Mouse (Mus musculus) adrenal gland, postnatal 14 days (tissue): ENCODE measurements around the gene Gss. TPM values are rescaled to one million over a fixed set of nuclear protein-coding genes. Genes with fewer than 3 reads are reported as not detected.

Source experiments
- DNase-seq: peaks from one replicate; pipeline ENCODE4 v3.0.0; 2021; ENCODE audit warnings: mixed read lengths
- long read RNA-seq, 2 experiments: library from polyadenylated mRNA; stranded (forward); transcript quantifications; one replicate each; pipeline ENCODE4 v2.0.0; 2021
- total RNA-seq: library from RNA; stranded (reverse); gene quantifications from 2 replicates; pipeline ENCODE4 v1.2.3, GENCODE M21; 2021

Gene Gss
- total RNA-seq = 46.6 and 48.4 TPM in 2 replicates
- long read RNA-seq, experiment 1, transcript Gss-201 (13 exons, 1,963 nt) = major isoform, 85 of 101 reads
- long read RNA-seq, experiment 1, partial matches to known transcripts = 11 of 101 reads
- long read RNA-seq, experiment 1, other reads (novel, unspliced or antisense) = 5 of 101 reads
- long read RNA-seq, experiment 2, transcript Gss-201 (13 exons, 1,963 nt) = major isoform, 52 of 61 reads
- long read RNA-seq, experiment 2, partial matches to known transcripts = 2 of 61 reads
- long read RNA-seq, experiment 2, other reads (novel, unspliced or antisense) = 5 of 61 reads

DNA sequence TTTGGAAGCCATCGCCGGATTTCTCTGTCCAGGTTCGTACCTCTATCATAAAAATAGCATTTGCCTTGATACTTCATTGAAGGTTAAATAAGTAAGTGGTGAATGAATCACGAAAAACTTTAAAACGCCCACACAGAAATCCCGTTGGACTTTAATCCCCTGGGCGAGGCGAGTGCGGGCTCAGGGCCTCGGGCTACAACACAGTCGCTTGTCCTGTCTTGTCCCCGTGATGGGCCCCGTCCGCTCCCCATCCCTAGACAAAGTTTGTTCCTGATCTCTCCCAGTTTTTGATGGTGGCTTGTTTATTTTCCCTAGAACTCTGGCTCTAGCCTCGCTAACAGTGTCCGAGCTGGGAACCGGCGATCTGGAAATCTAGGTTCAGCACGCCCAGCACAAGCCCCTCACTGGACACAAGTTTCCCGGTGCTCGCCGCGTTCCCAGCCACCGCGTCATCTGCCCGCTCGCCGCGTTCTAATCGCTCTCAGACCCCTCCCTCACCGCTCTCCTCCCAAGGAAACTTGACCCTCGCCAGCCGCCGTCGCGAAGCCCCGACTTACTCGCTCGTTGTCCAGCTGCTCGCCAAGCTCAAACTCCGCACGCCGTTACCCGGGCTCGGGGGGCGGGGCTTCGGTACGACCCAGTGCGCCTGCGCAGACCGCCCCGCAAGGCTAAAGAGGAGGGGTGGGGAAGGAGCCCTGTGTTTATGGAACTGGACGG is at the start of gene Gss:
Gene Gss (minus strand): TSS at position 674 of the 717 bp plus-strand sequence.
- DNase-seq = peak; percentile 100

- no peak for DNase-seq
Measured at GRCm38 (mm10) chr2:155641540-155642472, 49.2 kb upstream of the Gss start.

GRCm38 (mm10) chr2:155640656-155641055 is 48.0 kb upstream of the Gss start:
- peak; percentile 27 for DNase-seq

DNA sequence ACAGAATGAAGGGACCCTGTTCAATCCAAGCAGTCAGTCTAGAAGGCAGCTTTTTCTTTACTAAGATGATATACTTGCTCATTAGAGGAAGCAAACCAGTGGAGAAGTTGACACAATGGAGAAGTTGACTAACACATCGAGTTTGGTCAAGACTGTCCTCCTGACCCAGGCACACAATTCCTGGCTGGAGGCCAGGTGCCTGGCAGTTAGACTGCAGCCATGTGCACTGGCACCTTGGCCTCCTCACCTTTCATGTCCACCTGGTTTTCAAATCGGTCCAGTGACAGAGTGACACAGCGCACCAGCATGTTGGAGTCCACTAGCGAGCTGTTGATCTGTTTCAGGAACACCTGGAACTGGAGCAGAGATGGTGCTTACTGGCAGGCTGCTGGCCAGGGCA is 44.8 kb upstream of the Gss start:
- DNase-seq = peak; percentile 16

- peak; percentile 7 for DNase-seq
Measured at GRCm38 (mm10) chr2:155636881-155637280, 44.3 kb upstream of the Gss start.

DNA sequence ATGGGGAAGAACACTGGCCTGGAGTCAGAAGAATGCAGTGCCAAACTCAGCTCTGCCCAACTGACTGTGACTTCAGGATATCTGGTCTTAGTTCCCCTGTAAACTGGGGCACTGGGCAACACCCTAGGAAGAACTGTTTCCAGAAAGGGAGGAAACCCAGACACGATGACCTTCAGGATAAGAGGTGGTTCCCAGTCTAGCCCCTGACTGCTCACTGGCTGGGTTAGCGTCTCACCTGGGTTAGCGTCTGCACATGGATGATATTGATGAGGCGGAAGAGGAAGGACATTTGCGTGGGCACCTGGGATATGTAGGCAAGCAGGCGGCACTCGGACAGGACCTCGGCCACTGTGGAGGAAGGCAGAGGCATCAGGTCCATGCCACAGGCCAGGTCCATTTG is 43.4 kb upstream of the Gss start:
- DNase-seq = no peak

DNA sequence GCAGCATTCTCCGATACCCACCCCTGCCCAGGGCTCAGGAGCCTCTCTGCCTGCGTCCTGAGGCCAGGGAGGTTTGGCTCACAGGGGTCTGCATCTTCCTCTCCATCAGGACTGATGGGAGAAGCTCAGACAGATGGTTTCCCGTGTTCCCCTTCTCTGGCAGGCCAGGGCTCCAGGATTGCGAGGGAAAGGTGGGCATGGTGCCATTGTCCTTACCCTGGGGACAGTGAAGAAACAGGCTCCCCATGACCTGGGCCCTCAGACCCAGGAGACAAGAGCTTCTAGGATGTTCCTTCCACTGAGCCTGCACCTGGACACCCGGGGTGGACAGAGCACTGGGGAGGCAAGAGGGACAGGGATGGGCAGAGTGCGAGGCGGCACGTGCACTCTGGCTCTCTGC is 42.0 kb upstream of the Gss start:
- peak; percentile 74 for DNase-seq

- DNase-seq = no peak
Measured at GRCm38 (mm10) chr2:155633731-155634130, 41.1 kb upstream of the Gss start.

- DNase-seq = no peak
Measured at GRCm38 (mm10) chr2:155633121-155633520, 40.5 kb upstream of the Gss start.

- DNase-seq = no peak
Measured at GRCm38 (mm10) chr2:155632138-155632936, 39.7 kb upstream of the Gss start.

DNA sequence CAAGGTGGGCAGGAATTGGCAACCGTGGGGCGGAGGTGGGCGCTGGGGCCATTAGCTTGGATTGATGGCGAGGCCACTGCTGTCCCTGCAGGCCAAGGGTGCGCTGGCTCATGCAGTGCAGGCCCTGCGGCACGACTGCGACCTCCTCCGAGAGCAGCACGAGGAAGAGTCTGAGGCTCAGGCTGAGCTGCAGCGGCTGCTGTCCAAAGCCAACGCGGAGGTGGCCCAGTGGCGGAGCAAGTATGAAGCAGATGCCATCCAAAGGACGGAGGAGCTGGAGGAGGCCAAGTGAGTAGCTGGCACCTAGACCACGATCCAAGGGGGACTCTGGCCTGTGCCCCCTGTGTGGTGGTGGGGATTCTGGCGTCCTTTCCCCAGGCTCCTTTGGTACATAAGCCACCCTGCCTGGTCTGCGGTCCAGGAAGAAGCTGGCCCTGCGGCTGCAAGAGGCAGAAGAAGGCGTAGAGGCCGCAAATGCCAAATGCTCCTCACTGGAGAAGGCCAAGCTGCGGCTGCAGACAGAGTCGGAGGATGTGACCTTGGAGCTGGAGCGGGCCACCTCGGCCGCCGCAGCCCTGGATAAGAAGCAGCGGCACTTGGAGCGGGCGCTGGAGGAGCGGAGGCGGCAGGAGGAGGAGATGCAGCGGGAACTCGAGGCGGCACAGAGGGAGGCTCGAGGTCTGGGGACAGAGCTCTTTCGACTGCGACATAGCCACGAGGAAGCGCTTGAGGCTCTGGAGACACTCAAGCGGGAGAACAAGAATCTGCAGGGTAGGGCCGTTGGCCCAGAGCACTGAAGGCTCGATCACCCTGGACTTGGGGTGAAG is 38.2 kb upstream of the Gss start:
- DNase-seq = peak; percentile 69

DNA sequence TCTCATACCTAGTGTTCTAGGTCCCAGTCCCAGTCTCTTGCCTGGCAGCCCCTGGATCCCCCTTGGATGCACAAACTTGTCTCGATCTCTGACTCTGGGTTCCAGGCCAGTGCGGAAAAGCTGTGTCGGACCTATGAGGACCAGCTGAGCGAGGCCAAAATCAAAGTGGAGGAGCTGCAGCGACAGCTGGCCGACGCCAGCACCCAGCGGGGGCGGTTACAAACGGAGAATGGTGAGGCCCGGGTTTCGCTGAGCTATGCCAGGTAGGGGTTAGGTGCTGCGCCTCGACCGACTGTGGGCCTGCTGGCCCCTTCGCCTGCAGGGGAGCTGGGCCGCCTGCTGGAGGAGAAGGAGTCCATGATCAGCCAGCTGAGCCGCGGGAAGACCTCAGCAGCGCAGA is 37.5 kb upstream of the Gss start:
- DNase-seq = no peak

DNA sequence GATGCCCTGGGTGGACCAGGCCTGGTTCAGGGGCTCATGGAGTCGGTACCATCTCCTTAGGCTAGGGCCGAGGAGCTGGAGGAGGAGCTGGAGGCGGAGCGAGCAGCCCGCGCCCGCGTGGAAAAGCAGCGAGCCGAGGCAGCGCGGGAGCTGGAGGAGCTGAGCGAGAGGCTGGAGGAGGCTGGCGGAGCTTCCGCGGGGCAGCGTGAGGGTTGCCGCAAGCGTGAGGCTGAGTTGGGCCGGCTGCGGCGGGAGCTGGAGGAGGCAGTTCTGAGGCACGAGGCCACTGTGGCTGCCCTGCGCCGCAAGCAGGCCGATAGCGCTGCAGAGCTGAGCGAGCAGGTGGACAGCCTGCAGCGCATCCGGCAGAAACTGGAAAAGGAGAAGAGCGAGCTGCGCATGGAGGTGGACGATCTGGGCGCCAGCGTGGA is 36.6 kb upstream of the Gss start:
- DNase-seq = peak; percentile 67

- no peak for DNase-seq
Measured at GRCm38 (mm10) chr2:155628519-155628918, 35.9 kb upstream of the Gss start.

DNA sequence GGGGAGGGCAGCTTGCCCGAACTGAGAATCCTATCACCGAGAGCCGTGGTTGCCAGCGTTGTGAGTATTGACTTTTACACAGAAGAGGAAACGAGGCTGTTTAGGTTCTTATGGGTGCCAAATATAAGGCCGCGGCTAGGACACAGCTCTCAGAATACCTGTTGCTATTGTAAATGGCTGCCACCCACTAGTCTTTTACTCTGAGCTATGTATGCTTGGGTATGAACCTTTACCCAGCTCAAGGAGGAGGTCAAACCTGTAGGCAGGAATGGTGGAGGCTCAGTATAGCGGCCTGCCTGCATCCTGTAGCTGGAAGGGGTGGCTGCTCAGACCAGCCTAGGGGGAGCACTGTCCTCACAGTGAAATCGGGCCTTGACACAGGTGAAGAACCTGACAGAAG is 35.5 kb upstream of the Gss start:
- no peak for DNase-seq

DNA sequence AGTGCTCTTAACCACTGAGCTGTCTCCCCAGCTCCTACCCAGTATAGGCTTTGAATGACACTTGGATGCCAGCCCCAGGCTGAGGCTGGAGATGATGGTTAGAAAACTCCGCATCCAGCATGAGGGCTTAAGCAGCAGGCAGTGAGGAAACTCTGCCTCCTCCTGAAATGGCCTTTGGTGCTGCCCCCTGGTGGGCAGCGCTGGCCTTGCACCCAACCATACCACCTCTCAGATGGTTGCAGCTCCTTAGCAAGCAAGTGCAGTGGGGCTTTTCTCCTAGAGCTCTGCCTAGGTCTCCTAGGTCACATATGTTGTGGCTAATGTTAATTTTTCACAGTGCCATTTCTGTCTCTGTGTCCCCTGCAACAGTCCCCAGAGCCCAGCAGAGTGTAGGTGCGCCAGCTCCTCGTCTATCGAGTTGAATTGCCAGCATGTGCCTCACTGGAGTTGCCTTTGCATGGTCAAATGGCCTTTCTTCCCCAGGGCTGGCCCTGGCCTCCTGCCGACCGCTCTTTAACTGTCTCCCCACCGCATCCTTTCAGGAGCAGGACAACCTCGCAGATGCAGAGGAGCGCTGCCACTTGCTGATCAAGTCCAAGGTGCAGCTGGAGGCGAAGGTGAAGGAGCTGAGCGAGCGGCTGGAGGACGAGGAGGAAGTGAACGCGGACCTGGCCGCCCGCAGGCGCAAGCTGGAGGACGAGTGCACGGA is 34.6 kb upstream of the Gss start:
- peak; percentile 86 for DNase-seq

- DNase-seq = no peak
Measured at GRCm38 (mm10) chr2:155626277-155626676, 33.7 kb upstream of the Gss start.

GRCm38 (mm10) chr2:155624730-155625129 is 32.1 kb upstream of the Gss start:
- DNase-seq = peak; percentile 52

DNA sequence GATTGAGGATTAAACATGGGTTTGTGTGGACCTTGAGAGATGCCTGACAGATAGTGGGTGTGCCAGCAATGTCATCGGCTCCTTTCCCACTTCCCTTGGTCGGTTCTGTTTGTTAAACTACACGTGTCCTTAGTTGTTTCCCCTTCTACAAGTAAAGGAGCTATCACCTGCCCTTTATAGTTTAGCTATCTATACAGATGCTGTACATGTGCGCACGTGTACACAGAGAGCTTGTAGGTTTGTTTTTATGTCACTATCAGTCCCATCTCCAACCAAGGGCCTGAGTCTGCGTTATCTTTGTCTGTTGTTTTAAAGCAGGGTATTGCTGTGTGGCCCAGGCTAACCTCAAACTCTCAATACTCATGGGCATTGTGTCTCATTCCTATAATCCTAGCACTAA is 31.4 kb upstream of the Gss start:
- DNase-seq = no peak

DNA sequence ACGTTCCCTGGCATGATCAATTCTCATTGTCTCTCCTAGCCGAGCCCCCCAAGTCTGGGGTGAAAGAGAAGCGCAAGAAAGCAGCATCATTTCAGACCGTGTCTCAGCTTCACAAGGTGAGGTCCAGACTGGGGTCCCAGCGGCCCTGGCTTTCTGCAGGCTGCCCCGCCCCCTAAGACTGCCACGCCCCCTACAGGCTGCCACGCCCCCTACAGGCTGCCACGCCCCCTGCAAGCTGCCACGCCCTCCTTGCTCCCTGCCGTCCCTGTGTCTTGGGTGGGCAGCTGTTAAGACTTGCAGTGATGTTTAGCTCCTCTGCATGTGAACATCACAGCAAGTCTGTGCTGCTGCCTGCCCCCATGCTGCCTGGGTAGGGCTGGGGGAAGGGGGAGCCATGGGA is 30.0 kb upstream of the Gss start:
- DNase-seq = no peak
